Mouse (Mus musculus): ENCODE data around the gene Gm21987.

Gene Gm21987

DNA sequence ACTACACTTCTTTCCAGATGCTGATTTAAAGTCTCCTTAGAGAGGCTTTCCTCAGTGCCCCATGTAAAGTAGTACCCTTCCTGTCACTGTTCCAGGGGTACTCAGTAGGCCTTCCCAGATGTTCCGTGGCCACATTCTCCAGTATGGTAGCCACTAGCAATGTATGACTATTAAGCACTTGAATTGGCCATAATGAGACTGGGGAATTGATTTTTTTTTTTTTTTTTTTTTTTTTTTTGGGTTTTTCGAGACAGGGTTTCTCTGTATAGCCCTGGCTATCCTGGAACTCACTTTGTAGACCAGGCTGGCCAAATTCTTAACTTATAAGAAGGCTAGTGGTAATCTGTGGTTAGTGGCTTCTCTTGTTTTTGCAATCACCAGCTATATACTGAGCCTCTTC is 3.0 kb downstream of the Gm21987 start:
- no peak for DNase-seq (ENCODE audit: low spot score)

DNA sequence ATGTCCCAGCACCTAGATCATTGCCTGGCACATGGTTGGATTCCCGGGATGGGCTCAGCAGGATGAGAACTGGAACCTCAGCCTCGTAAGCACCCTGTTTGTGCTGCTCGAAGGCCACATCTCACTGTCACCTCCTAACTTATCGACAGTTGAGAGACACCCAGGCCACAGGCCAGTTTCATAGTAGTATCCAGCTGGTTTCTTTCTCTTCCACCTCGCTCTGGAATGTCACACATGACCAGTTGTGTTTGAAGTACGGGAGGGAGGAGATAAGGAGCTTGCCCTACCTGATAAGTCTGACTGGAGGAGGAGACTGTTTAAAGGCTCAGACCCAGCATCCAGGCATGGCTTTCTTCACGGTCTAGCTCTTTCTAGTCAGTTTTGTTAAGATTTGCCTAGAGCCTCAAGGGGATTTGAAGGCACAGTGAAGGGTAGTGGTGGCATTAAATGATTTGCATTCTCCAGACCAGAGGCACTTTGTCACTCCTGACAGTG is 3.6 kb downstream of the Gm21987 start:
- no peak for DNase-seq (ENCODE audit: low spot score)

DNA sequence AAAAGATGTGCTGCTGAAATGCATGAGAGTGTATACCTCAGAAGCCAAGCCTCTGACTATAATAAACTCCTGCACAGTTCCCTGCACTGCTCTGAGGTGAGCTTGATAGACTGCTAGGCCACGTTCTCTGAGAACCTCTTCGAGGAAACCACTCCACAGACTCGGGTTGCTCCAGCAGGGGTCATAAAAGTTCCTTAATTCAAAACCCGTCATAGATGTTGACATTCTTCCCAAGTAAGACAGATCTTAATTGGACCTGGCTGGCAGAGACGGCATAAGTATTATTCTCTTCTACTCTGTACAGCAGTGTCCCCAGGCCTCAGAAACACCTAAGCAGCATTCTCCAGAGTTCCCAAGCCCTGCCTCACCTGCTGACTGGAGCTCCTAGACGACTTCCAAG is 4.1 kb downstream of the Gm21987 start:
- no peak for DNase-seq (ENCODE audit: low spot score)

DNA sequence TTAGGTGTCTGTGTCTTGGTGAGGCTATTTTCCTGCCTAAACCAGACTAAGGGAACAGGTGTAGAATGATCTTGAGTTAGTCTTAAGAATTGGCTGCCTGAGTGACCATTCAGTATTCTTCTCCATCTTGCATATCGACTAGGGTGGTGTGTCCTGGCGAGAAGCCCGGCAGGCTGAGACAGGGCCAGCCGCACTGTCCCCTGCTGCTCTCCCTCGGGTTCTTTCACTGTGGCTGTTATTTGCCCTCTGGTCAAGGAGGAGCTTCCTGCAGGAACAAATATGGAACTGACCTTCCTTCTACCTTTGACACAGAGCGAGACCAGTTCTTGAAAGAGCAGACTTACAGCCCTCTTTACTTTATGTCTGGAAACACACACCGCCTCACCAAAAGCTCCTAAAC is 5.2 kb downstream of the Gm21987 start:
- DNase-seq (ENCODE audit: low spot score): no peak

DNA sequence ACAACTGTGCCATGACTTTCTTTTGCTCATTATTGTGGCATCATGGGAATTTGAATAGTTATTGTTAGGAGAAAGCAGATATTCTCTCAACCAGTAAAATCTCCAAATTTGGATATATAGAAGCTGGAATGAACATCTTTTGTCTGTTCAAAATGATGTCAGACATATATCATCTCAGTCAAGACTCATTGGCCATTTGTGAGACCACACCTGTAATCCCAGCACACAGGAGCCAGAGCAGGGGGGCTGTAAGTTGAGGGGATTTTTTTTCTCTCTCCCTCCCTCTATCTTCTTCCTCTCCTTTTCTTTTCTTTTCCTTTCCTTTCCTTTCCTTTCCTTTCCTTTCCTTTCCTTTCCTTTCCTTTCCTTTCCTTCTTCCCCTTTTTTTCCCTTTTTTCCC is 6.0 kb downstream of the Gm21987 start:
- no peak for DNase-seq (ENCODE audit: low spot score)

DNA sequence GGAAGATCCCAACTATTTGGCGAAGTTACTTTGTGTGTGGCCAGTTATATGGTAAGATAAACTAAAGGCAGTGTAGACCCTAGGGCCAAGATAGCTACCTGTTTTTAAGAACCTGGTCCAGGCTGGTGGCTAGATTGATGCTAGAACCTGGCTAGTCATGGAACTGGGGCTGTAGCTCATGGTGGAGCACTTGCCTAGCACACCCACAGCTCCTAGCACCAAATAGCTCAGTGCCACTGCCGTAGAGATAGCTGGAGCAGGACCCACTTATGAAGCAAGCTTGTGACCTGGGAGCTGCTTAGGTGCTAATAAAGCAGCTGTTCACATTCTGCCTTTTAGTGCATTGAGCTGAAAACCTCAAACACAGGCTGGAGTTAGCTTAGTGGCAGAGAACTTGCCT is 6.8 kb downstream of the Gm21987 start:
- DNase-seq (ENCODE audit: low spot score): no peak

DNA sequence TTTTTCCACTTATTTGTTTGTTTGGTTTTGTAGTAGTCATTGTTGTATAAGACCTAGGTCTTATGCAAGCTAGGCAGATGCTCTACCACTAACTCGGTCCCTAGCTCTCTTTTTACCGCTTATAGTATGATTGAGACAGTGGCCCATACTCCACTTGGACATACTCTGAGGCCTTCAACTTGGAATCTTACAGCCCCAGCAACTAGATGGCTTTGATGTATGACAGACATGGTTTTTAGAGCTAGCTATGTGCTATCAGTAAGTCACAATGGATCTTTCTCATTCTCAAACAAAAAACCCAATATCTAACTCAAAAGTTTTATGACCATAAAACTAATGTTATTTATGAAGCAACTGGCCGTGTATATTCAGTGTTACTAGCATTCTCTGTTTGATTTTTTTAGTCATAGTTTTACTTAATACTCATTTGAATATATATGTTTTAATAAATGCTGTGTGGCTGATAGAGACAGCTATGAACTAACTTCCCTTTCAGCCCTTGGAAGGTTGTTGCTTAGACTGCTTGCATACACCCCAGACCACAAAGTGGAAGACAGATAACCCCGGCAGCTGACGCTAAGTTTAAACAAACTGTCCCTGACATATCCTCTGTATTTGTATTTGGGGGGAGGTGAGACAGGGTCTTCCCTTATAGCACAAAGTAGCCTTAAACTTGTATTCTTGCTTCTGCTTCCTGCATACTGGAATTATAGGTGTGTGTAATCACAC is 7.5 kb downstream of the Gm21987 start:
- DNase-seq (ENCODE audit: low spot score): no peak

DNA sequence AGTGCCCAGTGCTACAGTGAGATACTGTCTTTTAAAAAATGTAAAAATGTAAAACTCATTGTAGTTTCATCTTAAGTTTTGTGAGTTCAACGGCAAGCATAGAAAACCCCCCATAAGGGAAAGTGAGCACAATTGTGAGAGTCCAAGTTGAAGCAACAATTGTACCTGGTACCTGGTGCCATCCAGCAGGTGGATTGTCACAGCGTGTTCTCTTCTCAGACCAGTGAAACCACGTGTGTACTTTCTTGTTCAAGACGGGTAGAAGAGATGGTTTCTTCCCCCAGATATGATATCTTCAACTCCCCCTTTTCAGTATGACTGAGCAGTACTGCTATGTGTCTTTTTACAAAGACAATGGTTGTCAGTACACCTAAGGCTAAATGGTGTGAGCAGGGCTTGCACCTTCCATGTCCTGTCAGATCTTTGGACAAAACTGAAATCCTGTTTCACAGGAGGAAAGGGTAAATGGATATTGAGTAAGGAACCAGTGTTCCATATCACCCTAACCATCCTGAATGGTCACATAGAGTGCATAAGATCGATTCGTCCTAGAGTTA is 11.5 kb downstream of the Gm21987 start:
- no peak for DNase-seq (ENCODE audit: low spot score)

DNA sequence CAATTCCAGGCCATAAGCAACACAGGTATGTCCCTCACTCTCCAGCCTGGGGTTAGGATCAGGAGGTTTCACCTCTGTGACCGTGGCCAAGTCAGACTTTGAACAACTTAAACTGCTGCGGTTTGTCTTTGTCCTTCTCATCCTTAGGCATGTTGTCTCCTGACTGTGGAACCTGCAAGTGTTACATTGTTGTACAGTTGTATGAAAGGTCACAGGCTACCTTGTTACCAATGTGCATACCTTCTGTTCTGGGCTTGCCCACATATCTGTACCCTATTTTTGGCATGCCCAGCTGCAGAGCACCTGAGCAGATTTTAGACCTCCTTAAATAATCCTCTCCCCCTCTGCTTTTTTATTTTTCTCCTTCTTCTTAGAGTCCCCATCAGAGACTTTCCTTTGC is 12.4 kb downstream of the Gm21987 start:
- DNase-seq (ENCODE audit: low spot score): no peak

DNA sequence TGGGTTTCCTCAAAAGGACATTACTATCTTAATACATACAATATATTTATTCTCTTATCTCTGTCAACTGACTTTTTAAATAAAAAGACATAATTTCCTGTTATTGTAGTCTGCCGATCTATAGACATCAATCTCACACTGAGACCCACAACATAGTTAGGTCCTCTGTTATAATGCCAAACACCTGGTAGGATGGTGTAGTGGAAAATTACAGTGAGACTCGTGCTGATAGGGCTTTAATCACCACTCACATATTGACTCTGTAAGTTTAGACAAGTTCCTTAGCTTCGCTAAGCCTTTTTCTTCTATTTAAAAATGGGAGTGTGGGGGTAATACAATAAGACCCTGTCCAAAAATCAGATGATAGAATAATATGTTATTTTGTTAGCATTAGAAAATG is 13.0 kb downstream of the Gm21987 start:
- DNase-seq (ENCODE audit: low spot score): no peak

DNA sequence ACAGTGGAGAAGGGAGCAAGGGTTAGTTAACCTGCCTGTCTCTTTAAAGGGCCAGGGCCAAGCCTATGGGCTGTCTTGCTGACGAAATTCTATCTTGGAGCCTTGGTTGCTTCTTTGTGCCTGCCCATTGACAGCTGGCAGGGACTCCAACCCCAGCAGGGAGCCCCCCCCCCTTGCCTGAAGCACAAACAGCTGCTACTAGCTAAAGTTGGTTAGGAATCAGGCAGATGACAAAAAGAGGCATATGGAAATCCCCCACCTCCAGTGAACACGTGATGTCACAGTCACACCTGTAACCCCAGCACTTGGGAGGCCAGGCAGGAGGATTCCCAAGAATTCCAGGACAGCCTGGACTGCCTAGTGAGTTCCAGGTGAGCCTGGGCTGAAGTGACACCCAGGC is 13.5 kb downstream of the Gm21987 start:
- DNase-seq (ENCODE audit: low spot score): no peak

DNA sequence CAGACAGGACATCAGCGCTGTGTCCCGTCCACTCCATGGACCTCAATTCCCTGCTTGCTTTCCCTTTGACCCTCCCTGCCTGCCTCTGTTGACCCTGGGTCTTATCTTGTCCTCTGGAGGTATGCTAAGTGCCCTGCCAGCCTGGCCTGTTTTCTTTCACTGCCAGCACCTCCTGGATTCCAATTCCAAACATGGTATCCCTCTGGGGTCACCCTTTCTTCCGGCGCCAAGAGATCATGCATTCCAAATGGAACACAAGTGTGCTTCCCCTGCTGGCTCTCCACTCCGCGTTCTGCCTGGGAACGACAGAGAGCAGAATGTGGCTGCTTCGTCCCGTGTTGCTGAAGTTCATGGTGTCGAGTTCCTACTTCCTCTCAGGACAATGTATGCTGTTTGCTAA is 15.1 kb downstream of the Gm21987 start, which contains the start of gene Popdc2:
Popdc2 (plus strand) TSS at position 277 of the 400 bp plus-strand sequence.
- no peak for DNase-seq (ENCODE audit: low spot score)

DNA sequence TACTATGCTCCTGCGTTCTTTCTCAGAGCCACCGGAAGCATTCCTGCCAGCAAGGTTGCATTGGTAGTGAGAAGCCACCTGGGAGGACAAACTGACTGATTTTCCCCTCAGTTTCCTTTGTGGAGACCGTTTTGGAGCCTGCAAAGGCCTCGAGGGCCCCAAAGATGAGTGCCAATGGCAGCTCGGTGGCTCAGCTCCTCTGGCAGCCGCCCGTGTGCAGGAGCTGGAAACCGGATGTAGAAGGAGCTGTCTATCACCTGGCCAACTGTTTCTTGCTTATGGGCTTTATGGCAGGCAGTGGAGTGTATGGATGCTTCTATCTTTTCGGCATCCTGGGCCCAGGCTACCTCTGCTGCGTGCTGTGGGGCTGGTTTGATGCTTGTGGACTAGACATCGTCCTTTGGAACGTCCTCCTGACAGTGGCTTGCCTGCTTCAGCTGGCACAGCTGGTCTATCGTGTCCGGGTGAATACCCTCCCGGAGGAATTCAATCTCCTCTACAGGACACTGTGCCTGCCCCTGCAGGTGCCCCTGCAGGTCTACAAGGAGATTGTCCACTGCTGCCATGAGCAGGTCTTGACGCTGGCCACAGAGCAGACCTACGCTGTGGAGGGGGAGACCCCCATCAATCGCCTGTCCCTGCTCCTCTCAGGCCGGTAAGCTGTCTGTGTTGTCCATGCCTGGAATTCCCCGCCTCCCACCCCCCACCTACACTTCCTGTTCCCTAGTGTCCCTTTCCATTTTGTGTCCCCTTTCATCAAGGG is 15.8 kb downstream of the Gm21987 start:
- DNase-seq (ENCODE audit: low spot score): no peak

DNA sequence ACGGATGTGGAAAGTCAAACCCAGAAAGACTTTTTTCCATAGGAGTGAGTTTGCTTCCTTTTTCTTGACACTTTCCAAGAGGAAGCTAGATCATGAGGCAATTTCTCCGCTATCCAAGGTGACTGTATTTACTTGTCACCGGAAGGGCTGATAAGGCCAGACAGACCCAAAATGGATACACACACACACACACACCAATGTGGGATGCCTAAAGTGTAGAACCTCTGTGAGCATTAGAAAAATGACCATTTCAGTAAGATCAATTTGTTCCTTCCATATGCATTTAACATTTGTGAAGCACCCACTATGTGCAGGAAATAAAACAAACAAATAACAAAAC is 16.4 kb downstream of the Gm21987 start:
- no peak for DNase-seq (ENCODE audit: low spot score)

DNA sequence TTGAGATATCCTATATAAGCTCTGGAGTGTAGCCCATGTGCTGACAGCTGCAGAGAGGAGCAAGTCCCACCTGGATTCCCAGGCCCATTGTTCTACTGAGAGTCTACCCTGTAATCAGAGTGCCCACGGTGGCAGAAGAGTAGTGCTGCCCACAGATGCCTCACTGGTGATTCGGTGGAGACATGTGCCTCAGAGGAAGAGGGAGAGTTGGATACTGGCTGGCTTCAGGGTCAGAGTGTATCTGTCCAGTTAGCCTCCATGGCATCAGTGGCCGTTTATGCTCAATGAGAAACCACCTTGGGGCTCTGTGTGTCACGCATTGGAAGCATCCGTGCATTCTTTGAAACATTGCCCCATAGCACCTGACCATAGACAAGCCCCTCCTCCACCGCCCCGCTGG is 16.8 kb downstream of the Gm21987 start:
- DNase-seq (ENCODE audit: low spot score): no peak

DNA sequence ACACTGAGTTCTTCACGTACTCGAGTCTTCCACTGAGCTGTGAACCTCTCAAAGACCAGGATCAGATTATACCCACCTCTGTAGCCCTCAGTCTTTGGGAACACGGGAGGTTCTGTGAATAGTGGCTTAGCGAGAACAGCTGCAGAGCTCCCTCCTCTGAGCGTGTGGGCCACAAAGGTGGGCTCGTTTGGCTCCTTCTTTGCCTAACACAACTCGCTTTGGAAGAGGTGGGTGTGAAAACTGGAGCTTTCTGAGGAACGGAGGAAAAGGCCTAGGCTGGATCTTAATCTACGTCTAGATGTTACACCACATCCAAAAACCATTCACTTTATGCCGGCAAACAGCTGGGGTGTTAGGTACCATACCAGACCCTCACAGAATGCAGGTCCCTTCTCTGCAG is 18.6 kb downstream of the Gm21987 start:
- no peak for DNase-seq (ENCODE audit: low spot score)

DNA sequence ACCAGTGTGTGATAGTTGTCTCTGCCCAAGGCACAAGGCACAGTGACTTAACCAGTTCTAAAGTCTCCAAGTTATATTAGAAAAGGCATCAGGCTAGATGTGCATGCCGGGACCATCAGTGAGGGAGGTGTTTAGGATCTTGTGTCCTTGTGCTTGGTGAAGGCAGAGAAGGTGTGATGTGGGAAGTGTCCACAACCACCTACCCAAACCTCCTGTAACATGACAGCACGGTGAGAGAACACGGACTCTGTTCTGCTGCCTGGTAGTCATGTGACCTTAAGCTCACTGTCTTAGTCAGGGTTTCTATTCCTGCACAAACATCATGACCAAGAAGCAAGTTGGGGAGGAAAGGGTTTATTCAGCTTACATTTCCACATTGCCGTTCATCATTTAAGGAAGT is 19.4 kb downstream of the Gm21987 start:
- no peak for DNase-seq (ENCODE audit: low spot score)

DNA sequence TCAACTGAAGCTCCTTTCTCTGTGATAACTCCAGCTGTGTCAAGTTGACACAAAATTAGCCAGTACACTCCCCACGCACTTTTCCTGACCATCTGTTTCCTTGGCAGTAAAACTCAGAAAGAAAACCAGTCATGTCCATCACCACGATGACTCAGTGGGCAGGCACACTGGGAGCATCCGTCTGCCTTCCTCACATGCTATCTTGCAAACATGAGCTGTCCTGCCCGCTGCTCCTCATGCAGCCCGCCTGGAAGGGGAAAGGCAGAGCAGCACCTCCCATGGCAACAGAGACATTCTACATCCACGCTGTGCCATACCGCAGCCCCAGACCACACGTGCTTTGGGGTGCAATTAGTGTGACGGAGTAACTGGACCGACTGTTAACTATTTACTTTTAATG is 21.5 kb downstream of the Gm21987 start:
- DNase-seq (ENCODE audit: low spot score): no peak

DNA sequence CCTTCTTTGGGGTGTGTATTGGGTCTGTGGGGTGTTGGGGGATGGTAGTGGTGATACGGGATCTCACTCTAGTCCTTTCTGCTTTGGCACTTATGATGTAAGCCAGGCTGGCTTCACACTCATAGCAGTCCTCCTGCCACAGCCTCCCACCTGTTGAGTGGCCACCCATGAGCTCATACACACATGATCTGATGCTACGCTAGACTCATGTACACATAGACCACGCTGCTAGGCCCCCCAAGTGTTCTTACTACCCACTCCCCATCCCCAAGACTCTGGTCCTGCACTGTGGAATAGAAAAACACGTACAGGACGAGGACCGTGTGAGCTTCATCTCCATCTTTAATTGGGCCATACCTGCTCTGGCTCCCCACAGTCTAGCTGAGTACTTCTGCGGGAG is 22.2 kb downstream of the Gm21987 start:
- DNase-seq (ENCODE audit: low spot score): no peak

DNA sequence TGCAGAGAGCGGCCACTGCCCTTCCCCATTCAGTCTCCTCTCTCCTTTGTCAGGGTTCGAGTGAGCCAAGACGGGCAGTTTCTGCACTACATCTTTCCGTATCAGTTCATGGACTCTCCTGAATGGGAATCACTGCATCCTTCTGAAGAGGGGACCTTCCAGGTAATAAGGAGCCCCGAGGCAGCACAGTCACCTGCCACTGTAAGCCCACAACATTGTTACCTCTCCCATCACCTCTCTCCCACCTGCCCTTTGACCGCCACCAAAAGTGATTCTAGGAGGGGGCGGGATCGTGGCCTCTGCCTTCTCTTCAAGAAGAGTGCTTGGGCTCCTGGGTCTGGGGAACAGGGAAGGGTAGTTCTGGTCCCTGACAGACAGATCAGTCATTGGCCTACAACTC is 22.6 kb downstream of the Gm21987 start:
- DNase-seq (ENCODE audit: low spot score): no peak

DNA sequence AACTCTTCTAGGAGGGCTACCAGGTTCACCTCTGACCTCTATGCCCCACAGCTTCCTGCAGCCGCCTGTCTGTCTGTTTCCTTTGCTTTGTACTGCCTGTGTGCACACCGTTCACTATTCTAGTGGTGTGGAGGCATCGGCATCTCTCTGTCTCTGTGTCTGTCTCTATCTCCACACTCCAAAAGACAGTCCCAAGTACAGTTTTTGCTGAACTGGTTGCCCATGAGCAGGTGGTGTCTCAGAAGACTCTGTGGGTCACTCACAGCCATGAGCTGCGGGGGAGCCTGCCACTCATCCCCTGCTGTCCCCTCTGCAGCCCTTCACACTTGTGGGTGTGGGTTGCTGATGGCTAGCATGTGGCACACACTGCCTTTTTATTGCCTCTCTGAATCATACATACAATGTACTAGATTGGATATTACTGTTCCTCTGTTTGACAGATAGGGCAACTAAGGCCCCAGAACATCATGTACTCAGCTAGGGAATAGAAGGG is 23.2 kb downstream of the Gm21987 start:
- DNase-seq (ENCODE audit: low spot score): no peak

DNA sequence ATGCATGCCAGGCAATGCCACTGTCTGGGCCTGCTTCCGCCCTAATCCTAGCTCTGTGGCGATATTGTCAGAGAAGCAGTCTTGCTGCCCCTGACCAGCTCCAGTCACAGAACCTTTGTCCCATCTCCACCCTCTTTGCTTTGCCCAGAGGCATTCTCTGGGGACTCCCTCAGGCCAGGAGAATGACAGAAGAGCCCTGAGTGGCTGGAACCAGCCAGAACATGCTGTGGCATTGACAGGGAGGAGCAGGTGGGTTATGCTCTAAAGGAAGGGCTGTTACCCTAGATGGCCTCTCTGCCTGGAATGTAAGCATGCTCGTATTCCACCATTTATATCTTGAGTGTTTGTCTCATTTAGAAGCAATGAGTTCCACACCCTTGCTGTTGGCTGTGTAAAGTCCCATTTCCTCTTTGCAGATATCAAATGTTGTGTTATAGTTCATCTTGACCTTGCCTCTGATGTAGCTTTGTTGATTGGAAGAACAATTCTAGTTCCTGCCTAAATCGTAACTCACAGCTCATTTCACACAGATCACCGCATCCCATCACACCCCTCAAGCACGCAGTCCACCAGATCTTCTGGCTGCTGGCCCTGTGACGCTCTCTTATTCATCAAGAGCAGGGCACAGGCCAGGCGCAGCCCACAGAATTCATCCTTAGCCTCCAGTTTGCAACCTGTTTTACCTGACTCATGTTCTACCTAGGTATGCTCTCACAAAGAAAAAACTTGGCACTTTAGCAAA is 24.0 kb downstream of the Gm21987 start:
- DNase-seq (ENCODE audit: low spot score): no peak
